Mouse (Mus musculus): ENCODE data around the gene Sema3b. TPM values are rescaled to one million over a fixed set of nuclear protein-coding genes. Genes with fewer than 3 reads are reported as not detected.

The Sema3b gene
- polyA plus RNA-seq, 1 experiment from 2014 or later: 30.5 TPM

DNA sequence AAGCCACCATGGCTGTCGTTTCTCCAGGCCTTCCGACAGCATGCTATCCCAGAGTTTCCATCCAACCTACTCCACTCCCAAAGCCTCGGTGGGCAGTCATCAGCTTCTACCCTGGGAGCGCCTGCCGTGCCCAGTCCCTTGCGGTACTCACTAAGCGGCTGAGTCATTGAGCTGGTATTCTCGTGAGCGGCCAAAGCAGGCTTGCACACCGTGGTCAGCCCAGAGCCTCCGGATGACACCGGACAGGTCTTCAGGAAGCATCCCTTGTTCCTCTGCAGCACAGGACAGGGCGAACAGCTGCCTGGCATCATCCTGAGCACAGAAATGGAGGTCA lies 10.5 kb upstream of the Sema3b start:
- H3K4me2 ChIP-seq (ENCODE audit: low read length): no peak overlapping the region

DNA sequence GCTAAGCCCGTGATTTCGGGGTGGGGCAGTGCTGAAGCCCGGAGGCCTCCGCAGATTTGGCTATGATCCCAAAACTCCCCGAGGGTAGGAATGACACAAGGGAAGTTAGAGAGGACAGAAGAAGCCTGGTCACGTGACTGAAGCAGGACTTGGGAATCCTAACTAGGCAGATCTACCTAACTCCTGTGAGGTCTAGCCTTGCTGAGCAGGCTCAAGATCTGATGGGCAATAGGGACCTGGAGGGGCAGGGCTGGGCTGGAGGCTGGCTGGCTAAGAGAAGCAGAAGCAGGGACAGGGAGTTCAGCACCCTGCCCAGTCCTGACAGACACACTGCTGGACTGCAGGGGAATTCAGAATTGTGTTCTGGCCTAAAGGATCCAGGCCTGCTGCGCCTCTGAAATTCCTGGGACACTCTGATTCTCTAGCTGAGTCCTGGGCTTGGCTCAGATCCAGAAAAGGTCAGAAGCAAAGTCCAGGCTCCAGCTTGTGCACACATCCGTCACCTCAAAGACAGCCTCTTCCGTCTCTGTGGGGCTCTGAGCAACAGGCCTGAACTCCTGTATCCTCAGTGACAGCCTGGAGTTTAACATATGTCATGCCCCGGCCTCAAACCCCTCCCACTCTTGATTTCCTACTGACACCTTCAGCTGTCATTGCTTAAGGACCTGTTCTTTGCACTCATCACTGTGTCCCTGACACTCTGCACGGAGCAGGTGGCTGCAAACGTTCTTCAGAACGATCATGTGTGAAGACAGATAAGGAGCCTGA lies 9.9 kb upstream of the Sema3b start:
- TF ChIP-seq CTCF (IDR thresholded peaks at IDR 0.05; ENCODE audit: low read depth): no peak
- ATAC-seq (replicated peaks; ENCODE audit: low FRiP score, low read depth) (peak; percentile 84), DNase-seq (ENCODE audit: low spot score) (peak; percentile 90)
- H3K27ac ChIP-seq: peak overlapping the region; percentile 89
- no peaks in the 10 kb centered on the region for H3K9me3 ChIP-seq (replicated peaks; ENCODE audit: low read length)
- H3K27me3 ChIP-seq (ENCODE audit: insufficient read depth, low read length): no peaks in the 10 kb centered on the region
- H3K4me1 ChIP-seq (replicated peaks; ENCODE audit: insufficient read depth, low read length): peaks cover 23% of the 10 kb centered on the region; the same call in 1 of the 2 replicates
- H3K4me3 ChIP-seq (replicated peaks; ENCODE audit: low read depth, low read length): no peak overlapping the region
- H3K36me3 ChIP-seq (ENCODE audit: insufficient read depth, low read length): peaks cover 55% of the 10 kb centered on the region
- peak overlapping the region; percentile 23; the same call in 1 of the 2 replicates for H3K9ac ChIP-seq (ENCODE audit: low read depth, low read length)
- 36% methylated on average over 13 of the region's 13 CpGs for WGBS
- H3K4me2 ChIP-seq (ENCODE audit: low read length): no peak overlapping the region

More for the DNA sequence above, 10.5 kb upstream of the Sema3b start:
- no peak overlapping the region for H3K4me3 ChIP-seq (replicated peaks; ENCODE audit: low read depth, low read length)
- H3K27ac ChIP-seq: peak overlapping the region; percentile 89
- peaks cover 23% of the 10 kb centered on the region; the same call in 1 of the 2 replicates for H3K4me1 ChIP-seq (replicated peaks; ENCODE audit: insufficient read depth, low read length)
- ATAC-seq (replicated peaks; ENCODE audit: low FRiP score, low read depth): peak; percentile 34
- H3K27me3 ChIP-seq (ENCODE audit: insufficient read depth, low read length): no peaks in the 10 kb centered on the region
- no peak for DNase-seq (ENCODE audit: low spot score)
- WGBS: 59% methylated on average over 13 of the region's 13 CpGs
- peaks cover 50% of the 10 kb centered on the region for H3K36me3 ChIP-seq (ENCODE audit: insufficient read depth, low read length)
- H3K9ac ChIP-seq (ENCODE audit: low read depth, low read length): no peak overlapping the region
- H3K9me3 ChIP-seq (replicated peaks; ENCODE audit: low read length): no peaks in the 10 kb centered on the region
- no peak for TF ChIP-seq CTCF (IDR thresholded peaks at IDR 0.05; ENCODE audit: low read depth)

DNA sequence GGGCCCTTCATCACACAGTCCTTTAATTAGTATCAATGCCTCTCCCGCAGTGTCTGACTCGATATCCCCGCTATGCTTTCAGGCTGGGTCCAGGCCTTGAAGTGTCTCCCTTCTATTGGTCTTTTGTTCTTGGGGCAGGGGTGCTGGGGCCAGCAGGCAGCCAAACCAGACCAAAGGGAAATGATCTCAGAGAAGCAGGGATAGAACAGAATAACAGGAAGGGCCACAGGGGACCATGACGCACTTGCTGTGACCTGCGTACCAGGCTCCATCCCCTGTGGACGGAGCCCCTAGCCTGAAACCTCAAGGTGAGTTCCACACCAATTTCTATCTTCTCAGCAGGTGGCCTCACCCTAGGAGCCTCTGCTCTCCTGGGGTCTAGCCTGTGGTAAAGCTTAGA lies 9.1 kb upstream of the Sema3b start:
- Histone ChIP-seq H3K9me3 (replicated peaks; ENCODE audit: low read length) (no peaks in the 10 kb centered on the region), H3K4me1 (replicated peaks; ENCODE audit: insufficient read depth, low read length) (peaks cover 23% of the 10 kb centered on the region; the same call in 1 of the 2 replicates), H3K27ac (peak overlapping the region; percentile 89), H3K4me2 (ENCODE audit: low read length) (no peak overlapping the region), H3K27me3 (ENCODE audit: insufficient read depth, low read length) (no peaks in the 10 kb centered on the region), H3K4me3 (replicated peaks; ENCODE audit: low read depth, low read length) (no peak overlapping the region), H3K9ac (ENCODE audit: low read depth, low read length) (no peak overlapping the region), H3K36me3 (ENCODE audit: insufficient read depth, low read length) (peaks cover 54% of the 10 kb centered on the region)
- no peak for TF ChIP-seq CTCF (IDR thresholded peaks at IDR 0.05; ENCODE audit: low read depth)
- 84% methylated on average over 6 of the region's 6 CpGs for WGBS
- ATAC-seq (replicated peaks; ENCODE audit: low FRiP score, low read depth): no peak
- no peak for DNase-seq (ENCODE audit: low spot score)

DNA sequence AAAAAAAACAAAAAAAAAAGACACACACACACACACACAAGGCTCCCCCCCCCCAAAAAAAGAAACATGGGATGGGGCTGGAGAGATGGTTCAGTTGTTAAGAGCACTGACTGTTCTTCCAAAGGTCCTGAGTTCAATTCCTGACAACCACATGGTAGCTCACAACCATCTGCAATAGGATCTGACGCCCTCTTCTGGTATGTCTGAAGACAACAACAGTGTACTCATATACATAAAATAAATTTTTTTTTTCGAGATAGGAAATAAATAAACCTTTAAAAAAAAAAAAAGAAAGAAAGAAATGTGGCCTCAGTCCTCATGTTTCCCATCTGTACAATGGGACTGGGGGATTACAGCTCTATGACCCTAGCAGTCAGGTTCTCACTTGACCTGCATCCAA lies 8.4 kb upstream of the Sema3b start:
- Histone ChIP-seq H3K27me3 (ENCODE audit: insufficient read depth, low read length) (no peaks in the 10 kb centered on the region), H3K36me3 (ENCODE audit: insufficient read depth, low read length) (peaks cover 54% of the 10 kb centered on the region), H3K9ac (ENCODE audit: low read depth, low read length) (no peak overlapping the region), H3K27ac (no peak overlapping the region), H3K4me3 (replicated peaks; ENCODE audit: low read depth, low read length) (no peak overlapping the region), H3K4me1 (replicated peaks; ENCODE audit: insufficient read depth, low read length) (peaks cover 23% of the 10 kb centered on the region; the same call in 1 of the 2 replicates), H3K9me3 (replicated peaks; ENCODE audit: low read length) (no peaks in the 10 kb centered on the region), H3K4me2 (ENCODE audit: low read length) (no peak overlapping the region)
- no peak for ATAC-seq (replicated peaks; ENCODE audit: low FRiP score, low read depth)
- no peak for DNase-seq (ENCODE audit: low spot score)
- TF ChIP-seq CTCF (IDR thresholded peaks at IDR 0.05; ENCODE audit: low read depth): peak; percentile 44
- WGBS: 89% methylated on average over 2 of the region's 2 CpGs

GRCm38 (mm10) chr9:107615035-107615434 lies 6.0 kb upstream of the Sema3b start:
- no peak overlapping the region for H3K27ac ChIP-seq
- 76% methylated on average over 4 of the region's 4 CpGs for WGBS
- no peak overlapping the region for H3K4me2 ChIP-seq (ENCODE audit: low read length)
- H3K4me1 ChIP-seq (replicated peaks; ENCODE audit: insufficient read depth, low read length): peaks cover 25% of the 10 kb centered on the region
- no peak for ATAC-seq (replicated peaks; ENCODE audit: low FRiP score, low read depth)
- DNase-seq (ENCODE audit: low spot score): no peak
- no peak overlapping the region for H3K9ac ChIP-seq (ENCODE audit: low read depth, low read length)
- peaks cover 49% of the 10 kb centered on the region for H3K36me3 ChIP-seq (ENCODE audit: insufficient read depth, low read length)
- no peaks in the 10 kb centered on the region for H3K27me3 ChIP-seq (ENCODE audit: insufficient read depth, low read length)
- no peak overlapping the region for H3K4me3 ChIP-seq (replicated peaks; ENCODE audit: low read depth, low read length)
- TF ChIP-seq CTCF (IDR thresholded peaks at IDR 0.05; ENCODE audit: low read depth): no peak
- H3K9me3 ChIP-seq (replicated peaks; ENCODE audit: low read length): no peaks in the 10 kb centered on the region

- no peak; the same call in 1 of the 2 replicates for TF ChIP-seq CTCF (IDR thresholded peaks at IDR 0.05; ENCODE audit: low read depth)
- Histone ChIP-seq H3K4me3 (replicated peaks; ENCODE audit: low read depth, low read length) (no peak overlapping the region), H3K4me2 (ENCODE audit: low read length) (peak overlapping the region; percentile 56), H3K27ac (peak overlapping the region; percentile 85), H3K4me1 (replicated peaks; ENCODE audit: insufficient read depth, low read length) (peaks cover 24% of the 10 kb centered on the region), H3K9ac (ENCODE audit: low read depth, low read length) (no peak overlapping the region), H3K27me3 (ENCODE audit: insufficient read depth, low read length) (no peaks in the 10 kb centered on the region), H3K9me3 (replicated peaks; ENCODE audit: low read length) (no peaks in the 10 kb centered on the region), H3K36me3 (ENCODE audit: insufficient read depth, low read length) (peaks cover 36% of the 10 kb centered on the region)
- ATAC-seq (replicated peaks; ENCODE audit: low FRiP score, low read depth) (peak; percentile 14; the same call in 1 of the 2 replicates), DNase-seq (ENCODE audit: low spot score) (peak; percentile 72)
- 9% methylated on average over 12 of the region's 12 CpGs for WGBS
These were observed 4.0 kb upstream of the Sema3b start for GRCm38 (mm10) chr9:107612945-107613569.

Data from kidney, postnatal 0 days (tissue).